Mouse (Mus musculus) spleen, adult 2 months (tissue): Measurements from ENCODE around the gene Fxyd7.

Experiments used
- CTCF ChIP-seq: fragments of 200-500 bp; IDR thresholded peaks from 2 replicates; pipeline ENCODE4 v1.5.1; 2011; ENCODE audit warnings: mild to moderate bottlenecking, inconsistent platforms; ENCODE audit not compliant: insufficient read depth, insufficient read length, insufficient replicate concordance; ENCODE audit errors: extremely low read depth
- POLR2A ChIP-seq: fragments of 200-500 bp; IDR thresholded peaks from 2 replicates; pipeline ENCODE4 v1.6.1; 2011; ENCODE audit warnings: low read depth, low read length, inconsistent platforms

- TF ChIP-seq CTCF (no peak), POLR2A (no peak)
Observed at GRCm38 (mm10) chr7:31082831-31083588, 31.7 kb upstream of the Fxyd7 start.
